Mouse (Mus musculus): ENCODE data around the gene D630039A03Rik.
"Not testable (repeated sequence)": the region's sequence is repeated elsewhere in the genome, so short reads cannot be mapped to it uniquely, and the experiment has no call there.

Gene D630039A03Rik

DNA sequence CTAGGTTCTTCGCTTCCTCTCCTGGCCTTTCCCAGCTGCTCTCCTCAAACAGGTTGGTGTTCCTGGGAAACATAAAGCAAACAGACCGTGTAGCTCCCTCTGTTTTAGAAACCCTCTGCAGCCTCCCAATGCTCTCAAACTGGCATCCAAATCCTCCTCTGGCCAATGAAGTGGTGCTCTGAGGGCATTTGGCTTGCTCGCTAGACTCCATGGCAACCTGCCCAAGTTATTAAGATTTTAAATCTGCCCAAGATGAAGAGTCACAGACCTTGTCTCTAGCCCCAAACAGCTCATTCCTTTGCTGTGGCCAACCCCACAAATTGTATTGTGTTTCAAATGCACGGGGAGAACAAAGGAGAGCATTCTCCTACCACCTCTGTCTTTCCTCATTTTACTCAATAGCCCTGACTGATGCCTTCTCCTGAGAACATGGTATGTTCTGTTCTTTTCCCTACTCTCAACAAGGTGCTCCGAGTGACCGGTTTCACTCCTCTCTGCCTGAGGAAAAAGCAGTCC, 8.5 kb upstream of the D630039A03Rik start:
- no peak for DNase-seq

DNA sequence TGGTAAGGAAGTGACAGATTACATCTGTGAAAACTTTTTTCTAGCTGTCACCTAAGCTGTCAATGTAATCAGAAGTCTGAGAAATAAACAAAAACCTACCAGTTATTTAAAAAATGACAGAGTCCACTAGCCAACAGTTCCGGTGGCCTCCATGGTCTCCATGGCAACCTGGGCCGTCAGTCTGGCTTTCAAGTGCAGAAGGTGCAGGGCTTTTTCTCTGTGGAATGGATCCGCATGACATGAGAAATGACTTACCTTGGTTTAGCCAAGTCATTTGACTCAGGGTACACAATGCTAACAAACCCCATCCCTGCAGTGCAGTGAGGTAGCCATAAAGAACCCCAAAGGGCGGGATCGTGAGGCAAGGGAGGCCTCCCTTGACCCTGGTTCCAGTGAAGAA, 6.1 kb upstream of the D630039A03Rik start:
- DNase-seq = no peak

DNA sequence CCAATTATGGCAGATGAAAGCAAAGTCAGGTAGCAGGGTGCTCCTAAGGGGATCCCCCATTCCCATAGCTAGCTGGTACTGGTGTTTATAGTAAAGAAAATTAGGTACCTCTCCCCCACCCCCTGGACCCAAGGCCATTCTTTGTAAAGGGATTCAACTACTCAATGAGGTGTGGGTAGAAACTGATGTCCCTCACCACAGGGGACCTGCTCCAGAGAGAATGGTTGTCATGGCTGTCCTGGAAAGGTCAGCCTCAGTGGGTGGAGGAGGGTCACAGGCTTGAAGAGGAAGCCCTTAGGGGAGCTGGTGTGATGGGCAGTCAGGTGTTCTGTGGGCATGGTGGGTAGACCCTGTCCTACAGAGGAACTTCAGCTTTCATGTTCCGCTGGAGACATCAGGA, 4.4 kb upstream of the D630039A03Rik start:
- no peak for DNase-seq

DNA sequence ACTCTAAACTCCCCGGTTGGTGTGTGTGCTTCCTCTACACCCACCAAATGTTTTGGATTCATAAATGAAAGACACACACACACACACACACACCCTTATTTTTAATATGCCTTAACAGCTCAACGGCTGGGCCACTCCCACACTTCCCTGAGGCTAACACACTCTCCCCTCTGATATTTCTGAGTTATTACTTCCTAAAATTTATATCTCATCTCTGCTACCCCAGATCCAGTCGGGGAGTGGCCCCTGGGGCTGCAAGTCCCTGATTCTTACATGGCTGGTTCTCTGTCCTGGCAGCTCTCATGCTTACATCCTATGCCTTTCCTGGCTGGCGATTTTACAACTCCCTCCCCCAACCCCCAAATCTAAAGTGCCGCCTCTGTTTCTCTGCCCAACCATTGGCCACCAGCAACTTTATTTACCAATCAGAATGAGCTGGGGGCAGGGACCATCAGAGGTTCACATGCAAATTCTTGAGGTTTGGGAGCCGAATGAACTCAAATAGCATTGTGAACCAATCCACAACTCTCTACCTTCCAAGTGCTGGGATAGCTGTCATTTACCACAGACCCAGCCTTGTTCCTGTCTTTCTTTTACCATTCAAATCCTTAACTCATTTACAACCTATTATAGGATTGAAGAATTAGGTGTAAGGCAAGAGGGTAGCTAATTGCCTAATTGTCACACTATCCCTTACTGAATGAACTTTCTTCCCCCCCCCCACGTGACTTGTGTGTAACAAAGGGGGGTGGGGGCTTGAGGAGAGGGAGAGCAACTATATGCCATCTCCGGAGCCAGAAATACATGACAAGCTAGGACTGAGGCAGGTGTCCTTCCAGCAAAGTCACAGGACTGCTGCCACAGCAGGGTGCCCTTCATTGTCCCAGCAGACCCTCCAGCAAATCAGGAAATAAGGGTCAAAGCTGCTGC, 3.7 kb upstream of the D630039A03Rik start:
- no peak for DNase-seq

DNA sequence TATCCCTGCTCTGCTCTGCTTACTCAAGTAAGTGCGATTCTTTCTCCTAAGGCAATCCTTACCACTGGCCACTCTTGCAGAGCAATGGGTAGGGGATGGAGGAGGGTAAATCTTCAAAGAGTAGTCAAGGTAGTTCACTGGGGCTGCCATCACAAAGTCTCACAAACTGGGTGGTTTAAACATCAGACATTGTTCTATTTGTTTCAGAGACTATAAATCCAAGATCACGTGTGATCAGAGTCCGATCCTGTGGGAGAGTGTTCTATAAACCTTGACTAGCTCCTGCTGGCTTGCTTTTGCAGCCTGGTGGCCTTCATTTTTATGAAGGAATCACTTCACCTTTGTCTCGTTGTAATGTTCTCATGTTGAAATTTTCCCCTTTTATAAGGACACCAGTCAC, 614 bp upstream of the D630039A03Rik start:
- no peak for DNase-seq

DNA sequence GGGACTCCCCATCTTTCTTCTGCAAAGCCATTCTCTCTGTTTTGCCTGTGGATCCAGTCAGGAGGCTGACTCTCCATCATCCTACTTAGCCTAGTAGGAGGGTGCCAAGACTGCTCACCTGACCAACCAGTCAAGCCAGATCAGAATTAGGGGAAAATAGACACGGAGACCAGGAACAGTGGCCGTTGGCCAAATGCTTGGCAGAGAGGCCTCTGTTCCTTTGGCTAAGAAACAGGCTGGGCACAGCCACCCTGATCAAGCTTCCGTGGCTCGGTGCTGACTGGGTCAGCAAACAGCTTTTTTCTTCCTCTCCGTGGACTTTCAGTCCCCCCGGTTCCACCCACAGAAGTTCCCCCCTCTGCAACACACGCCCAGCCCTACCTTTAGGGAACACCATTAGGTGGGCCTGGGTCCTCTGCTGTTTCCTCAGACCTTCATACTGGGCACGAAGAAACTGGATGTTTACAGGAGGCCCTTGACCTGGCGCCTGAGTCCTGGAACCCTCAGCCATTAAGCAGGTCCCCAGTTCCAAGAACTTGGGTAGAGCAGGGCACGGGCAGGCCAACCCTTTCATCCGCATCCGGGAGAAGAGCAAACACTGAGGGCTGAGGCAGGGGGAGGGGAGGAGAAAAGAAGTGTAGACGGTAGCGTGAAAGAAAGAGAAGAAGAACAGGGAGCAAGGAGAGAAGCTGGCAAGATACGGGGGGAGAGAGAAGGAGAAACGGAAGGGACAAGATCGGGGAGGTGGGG, 706 bp downstream of the D630039A03Rik start:
- DNase-seq = peak; percentile 27

DNA sequence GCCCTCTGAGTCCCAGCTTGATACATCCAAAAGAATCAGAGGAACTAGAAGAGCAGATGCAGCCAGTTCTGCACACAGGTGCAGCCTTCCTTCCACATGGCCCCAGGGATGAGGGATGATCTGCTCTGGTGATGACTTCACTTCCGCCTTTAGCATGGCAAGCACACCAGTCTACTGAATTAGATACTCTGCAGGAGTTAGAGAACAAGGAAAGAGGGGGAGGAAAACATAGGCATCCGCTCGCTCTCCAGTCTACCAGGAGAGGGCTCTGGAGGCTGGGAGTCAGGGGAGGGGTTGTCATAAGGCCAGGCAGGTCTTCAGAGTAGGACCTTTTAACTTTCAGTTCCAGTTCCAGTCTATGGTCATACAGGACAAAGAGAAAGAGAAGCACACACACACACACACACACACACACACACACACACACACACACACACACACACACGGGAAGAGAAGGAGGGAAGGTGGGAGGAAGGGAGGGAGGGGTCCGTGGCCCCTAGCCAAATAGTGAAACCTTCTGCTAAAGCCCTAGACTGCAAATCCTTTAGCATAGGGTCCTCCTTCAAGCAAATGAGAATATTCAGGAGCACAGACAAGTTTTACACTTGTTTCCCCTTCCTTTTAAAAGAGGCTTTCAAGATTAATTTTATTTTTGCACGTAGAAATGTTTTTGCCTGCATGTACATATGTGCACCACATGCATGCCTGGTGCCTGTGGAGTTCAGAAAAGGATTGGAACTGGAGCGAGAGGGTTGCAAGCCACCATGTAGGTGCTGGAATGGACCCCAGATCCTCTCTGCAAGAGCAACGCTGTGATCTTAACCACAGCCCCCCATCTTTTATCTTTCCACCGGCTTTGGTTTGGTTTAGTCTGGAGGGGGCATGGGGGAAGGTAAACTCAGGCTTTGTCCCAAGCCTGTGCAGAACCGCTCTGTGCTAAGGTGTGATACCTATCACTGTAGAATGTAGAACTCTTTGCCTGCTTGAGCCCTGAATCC, 1.6 kb downstream of the D630039A03Rik start:
- no peak for DNase-seq

DNA sequence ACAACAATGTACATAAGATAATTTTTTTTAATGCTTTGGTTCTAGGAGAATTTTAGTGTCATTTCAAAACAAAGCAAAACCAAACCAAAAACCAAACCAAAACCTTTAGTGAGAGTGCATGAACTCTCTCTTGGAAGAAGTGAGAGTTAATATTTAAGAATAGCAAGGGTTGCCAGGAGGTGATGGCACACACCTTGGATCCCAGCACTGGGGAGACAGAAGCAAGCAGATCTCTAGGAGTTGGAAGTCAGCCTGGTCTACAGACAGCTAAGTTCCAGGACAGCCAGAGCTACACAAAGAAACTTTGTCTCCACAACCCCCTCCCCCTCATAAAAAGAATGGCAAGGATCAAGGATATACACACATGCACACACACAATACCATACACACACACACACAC, 3.1 kb downstream of the D630039A03Rik start:
- no peak for DNase-seq

DNA sequence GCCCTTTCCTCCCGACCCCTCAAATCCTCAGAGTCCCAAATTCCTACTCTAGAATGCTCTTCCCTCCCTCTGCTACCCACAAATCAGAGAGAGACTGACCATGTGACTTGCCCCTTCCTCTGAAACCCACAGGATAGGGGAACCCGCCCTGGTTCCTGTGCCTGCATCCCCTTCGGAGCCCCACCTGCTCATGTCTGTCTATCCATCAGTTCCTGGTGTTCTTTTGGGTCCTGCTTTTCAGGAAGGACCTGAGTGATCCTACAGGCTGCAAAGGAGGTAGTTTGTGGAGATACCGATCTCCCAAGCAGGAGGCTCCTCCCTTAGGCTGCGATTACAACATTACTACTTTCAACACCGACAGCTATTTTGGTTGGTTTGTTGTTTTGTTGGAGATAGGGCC, 7.2 kb downstream of the D630039A03Rik start:
- no peak for DNase-seq

DNA sequence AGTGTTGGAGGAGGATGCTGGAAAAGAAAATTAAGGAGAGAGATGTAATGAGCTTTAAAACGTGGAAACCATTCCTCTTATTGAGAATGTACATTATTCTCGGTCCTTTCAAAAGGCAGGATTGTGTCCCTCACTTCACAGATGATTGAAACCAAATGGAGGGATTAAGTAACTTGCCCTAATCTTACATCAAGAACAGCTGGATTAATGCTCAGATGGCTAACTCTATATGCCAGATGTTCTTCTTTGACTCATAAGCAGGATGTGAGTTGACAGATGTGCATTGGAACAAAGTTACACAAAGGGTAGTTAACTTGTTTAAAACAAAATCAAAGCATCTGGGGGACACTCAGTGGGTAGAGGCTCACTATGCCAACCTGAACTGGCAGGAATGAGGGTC, 9.4 kb downstream of the D630039A03Rik start:
- no peak for DNase-seq

DNA sequence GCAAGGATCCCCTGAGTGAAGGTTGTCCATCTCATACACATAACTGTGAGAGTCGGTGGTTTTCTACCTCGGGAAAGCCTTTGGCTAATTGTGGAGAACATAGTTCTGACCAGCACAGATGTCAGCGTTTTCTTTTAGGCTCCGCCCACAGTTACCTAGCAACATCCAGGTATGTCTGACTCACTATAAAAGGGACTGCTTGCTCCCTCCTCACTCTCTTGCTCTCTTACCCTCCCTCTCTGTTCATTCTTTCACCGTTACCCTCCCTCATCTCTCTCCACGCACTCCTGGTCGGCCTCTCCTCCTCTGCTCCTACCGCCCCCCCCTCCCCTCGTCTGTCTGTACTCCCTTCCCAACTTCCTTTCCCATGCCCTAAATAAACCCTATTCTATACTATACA, 11.5 kb downstream of the D630039A03Rik start:
- no peak for DNase-seq

DNA sequence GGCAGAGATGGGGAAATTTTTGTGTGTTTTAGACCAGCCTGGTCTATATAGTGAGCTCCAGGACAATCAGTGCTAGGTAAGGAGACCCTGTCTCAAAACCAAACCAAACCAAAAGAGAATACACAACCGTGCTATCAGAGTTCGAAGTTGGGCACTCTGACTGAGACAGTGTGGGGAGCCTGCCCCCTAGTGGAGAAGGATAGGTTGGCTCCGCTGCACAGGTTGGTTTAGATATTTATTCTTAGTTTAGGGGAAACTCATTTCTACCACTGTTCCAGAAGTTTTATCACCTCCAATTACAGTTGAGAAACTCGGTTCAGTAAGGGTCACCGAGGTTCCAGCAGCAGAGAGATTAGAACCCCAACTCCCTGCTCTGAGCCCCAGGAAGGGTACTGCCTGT, 11.9 kb downstream of the D630039A03Rik start:
- DNase-seq = peak; percentile 78

DNA sequence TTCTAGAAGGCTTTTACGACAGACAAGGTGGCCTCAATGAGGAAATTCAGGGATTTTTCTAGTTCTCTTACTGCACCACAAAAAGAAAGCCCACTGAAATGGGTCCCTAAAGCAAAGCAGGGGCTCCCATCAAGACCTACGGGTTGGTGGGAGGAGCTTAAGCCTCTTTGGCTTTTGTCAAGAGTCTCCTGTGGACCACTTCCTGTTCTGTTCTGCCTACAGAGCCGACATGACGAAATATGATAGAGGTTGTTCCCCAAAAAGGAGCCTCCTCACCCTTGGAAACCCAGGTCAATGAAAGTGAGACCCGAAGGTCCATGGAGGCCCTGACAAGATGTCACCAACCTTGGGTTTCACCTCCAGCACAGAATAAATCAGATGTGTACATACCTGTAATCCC, 13.5 kb downstream of the D630039A03Rik start:
- DNase-seq = no peak

DNA sequence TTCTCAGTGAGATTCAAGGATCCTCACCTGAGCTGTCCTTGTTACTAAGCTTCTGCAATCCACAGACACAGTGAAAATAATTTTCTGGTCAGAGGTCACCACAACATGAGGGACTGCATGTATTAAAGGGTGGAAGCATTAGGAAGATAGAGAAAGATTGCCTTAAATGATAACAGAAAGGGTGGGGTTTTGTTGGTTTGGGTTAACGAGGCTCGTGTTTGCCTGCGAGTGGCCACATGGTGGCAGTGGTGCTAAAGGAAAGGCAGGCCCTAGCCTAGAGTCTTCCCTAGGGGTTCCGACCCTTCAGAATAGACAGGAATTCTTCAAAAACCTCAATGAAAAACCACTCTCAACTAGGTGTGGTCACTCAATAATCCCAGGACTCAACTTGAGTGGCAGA, 14.9 kb downstream of the D630039A03Rik start:
- DNase-seq = peak; percentile 55

DNA sequence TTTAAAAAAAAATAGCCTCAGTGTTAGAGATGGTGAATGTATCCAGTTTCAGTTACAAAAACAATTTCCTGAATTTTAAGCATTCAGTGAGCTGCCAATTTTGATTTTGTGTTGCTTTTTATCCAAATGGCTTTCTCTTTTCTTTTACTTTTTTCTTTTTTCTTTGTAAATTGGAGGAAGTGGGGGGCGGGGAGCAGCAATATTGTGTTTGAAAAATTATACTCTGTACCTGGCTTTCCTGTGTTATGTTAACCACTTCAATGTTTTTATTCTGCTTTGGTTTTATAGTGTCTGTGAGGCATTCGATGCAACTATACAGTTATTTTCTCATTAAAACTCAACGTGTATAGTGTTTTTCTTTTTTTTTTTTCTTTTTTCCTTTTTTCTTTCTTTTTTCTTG, 19.5 kb downstream of the D630039A03Rik start:
- DNase-seq = peak; percentile 54

DNA sequence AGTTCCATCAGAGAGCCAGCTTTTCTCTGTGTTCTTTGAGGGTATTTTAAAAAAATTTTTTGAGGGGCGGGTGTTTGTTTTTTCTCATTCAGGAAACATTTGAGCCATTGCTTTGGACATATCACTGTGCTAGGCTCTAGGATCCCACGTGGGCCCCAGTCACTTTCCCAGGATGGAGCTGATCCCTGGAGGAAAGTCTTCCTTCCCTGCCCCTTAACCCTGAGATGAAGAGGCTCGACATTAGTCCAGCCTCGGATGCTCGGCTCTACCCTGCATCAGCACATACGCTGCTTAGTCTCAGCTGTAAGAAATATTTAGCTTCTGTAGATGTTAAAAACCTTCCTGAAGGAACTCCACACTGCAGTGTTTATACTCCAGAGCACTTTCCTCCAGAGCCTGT, 20.2 kb downstream of the D630039A03Rik start:
- no peak for DNase-seq

DNA sequence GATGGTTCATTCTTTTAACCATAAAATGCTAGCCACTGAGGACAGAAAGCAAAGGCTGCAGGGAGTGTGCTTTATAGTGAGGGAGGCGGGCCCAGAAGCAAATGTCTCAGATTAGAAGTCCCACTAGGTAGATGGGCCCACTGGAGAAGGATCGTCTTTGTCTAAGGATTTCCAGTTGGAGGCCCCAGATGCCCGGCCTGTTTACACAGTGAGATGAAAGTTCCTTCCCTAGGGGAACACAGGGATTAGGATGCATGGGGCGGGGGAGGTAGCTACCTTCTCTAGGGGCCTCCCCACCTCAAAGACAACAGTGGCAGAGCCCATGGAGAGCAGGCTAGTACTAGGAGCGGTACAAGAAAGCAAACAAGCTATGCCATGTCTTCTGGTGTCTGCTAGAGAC, 21.0 kb downstream of the D630039A03Rik start:
- no peak for DNase-seq

DNA sequence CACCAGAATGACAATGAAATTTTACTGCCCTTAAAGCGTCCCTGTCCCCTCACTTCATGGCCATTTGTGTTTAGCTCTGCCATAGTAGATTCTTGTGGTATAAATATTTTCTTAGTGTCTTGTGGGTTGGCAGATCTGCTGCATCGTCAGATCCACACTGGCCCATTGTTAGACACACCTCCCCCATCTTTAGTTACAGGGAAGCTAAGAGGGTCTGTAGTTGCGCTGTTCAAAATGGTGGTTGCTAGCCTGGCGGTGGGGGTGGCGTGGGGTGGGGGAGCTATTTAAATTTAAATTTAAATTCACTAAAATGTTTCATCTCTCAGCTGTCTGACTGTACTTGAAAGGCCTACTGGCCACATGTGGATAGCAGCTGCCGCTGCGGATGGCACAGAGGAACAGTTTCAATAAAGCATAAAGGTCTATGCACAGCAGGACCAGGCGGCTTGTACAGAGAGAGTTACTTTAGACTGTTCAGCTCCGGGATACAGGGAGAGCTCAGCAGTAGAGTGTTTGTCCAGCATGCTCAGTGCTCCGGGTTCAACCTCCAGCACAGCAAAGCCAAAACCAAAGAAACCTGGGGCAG, 24.0 kb downstream of the D630039A03Rik start:
- DNase-seq = no peak

DNA sequence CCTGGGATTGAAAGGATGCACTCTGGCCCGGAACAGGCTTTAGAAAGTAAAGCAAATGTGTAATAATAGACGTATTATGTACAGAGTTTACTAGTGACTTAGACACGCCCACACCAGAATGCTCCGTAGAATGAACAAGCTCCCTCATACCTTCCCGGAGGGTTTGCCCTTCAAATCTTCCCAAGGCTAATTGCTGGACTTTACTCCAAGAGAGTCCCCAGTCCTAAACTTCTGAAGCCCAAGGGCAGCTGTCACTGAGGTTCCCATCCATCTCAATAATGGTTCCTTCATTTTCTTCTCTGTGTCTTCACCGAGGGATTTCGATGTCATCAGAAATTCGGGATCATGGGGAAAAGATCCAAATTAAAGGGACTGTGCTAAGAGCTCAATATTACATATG, 26.3 kb downstream of the D630039A03Rik start:
- DNase-seq = no peak

DNA sequence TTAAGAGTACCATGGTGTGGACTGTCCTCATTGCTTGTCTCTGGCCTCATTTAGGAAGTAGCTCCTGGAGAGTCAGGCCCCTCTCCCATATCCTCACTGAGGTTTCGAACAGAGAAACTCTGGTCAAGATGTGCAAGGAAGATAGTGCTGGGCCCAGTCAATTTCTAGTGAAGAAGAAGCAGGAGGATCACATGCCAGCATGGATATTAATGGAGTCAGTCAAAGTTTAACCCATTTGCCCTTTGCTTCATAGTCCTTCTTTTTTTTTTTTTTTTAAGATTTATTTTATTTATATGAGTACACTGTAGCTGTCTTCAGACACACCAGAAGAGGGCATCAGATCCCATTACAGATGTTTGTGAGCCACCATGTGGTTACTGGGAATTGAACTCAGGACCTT, 27.1 kb downstream of the D630039A03Rik start:
- not testable (repeated sequence) for DNase-seq

DNA sequence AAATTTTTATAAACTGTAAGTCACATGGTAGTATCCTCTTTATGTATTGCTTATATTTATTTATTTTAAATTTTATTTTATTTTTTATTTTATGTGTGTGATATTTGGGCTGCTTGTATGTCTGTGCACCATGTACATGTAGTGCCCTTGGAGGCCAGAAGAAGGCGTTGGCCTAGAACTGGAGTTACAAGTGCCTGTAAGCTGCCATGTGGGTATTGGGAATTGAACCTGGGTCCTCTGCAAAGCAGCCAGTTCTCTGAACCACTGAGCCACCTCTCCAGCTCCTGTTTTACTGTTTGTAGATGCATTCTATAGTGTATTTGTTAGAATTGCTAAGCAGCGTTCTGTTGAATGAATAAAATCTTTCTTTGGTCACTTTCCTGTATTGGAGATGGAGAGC, 27.9 kb downstream of the D630039A03Rik start:
- no peak for DNase-seq

DNA sequence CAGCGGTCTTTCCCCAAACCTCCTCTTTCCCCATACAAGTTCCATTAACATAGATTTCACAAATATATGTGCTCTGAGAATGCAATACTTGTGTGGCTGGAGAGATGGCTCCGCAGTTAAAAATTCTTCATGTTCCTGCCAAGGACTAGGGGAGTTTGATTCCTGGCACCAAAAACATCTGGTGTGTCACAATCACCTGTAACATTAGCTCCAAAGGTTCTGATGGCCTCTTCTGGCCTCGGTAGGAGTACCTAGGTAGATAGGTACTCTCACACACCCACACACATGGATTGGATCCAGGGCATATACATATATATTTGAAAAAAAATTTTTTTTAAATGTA, 29.2 kb downstream of the D630039A03Rik start:
- no peak for DNase-seq
